Mouse (Mus musculus) spleen, postnatal 14 days (tissue): ENCODE measurements around the gene Gbp9.
"Not testable (repeated sequence)": the region's sequence is repeated elsewhere in the genome, so short reads cannot be mapped to it uniquely, and the experiment has no call there.

Experiments used
- DNase-seq, 2 experiments: peaks; one replicate each; pipeline ENCODE4 v3.0.0; 2021 to 2022; ENCODE audit warnings: low spot score in 2 of 2

Gene Gbp9

GRCm38 (mm10) chr5:105139409-105140088 is at the start of gene Gbp9, which contains the start of the genes Gbp8 and Gbp4:
Gbp9 (minus strand) TSS chr5:105139539.
Gbp8 (minus strand) TSS chr5:105139540.
Gbp4 (minus strand) TSS chr5:105139586.
- DNase-seq: peak in 1 of 2 experiments; percentile 14

GRCm38 (mm10) chr5:105181446-105181845 is 42.1 kb upstream of the Gbp9 start:
- no peak for DNase-seq

GRCm38 (mm10) chr5:105156582-105156981 is 17.2 kb upstream of the Gbp9 start:
- DNase-seq: no peak

GRCm38 (mm10) chr5:105154049-105154448 is 14.7 kb upstream of the Gbp9 start:
- no peak for DNase-seq

GRCm38 (mm10) chr5:105148062-105148461 is 8.7 kb upstream of the Gbp9 start:
- not testable (repeated sequence) for DNase-seq

GRCm38 (mm10) chr5:105146447-105146846 is 7.1 kb upstream of the Gbp9 start:
- no peak for DNase-seq

GRCm38 (mm10) chr5:105145731-105146130 is 6.4 kb upstream of the Gbp9 start:
- not testable (repeated sequence) for DNase-seq

- DNase-seq: not testable (repeated sequence)
These were observed 911 bp upstream of the Gbp9 start for GRCm38 (mm10) chr5:105140089-105140810.

GRCm38 (mm10) chr5:105138906-105139305 is 433 bp downstream of the Gbp9 start:
- no peak for DNase-seq

GRCm38 (mm10) chr5:105136706-105137304 is 2.5 kb downstream of the Gbp9 start:
- not testable (repeated sequence) for DNase-seq

GRCm38 (mm10) chr5:105121731-105122130 is 17.6 kb downstream of the Gbp9 start:
- not testable (repeated sequence) for DNase-seq

- DNase-seq: no peak
These were observed 23.6 kb downstream of the Gbp9 start for GRCm38 (mm10) chr5:105115740-105116139.

- DNase-seq: peak in 1 of 2 experiments; percentile 9
These were observed 24.6 kb downstream of the Gbp9 start for GRCm38 (mm10) chr5:105114696-105115095.

GRCm38 (mm10) chr5:105113656-105114055 is 25.7 kb downstream of the Gbp9 start:
- DNase-seq: no peak

GRCm38 (mm10) chr5:105110271-105110852 is 29.0 kb downstream of the Gbp9 start:
- DNase-seq: peak; percentile 29 to 59

- DNase-seq: not testable (repeated sequence)
These were observed 29.6 kb downstream of the Gbp9 start for GRCm38 (mm10) chr5:105109775-105110174.

- DNase-seq: not testable (repeated sequence)
These were observed 33.6 kb downstream of the Gbp9 start for GRCm38 (mm10) chr5:105105689-105106088.

- no peak for DNase-seq
These were observed 57.4 kb downstream of the Gbp9 start for GRCm38 (mm10) chr5:105081900-105082299.

GRCm38 (mm10) chr5:105068356-105068755 is 71.0 kb downstream of the Gbp9 start:
- not testable (repeated sequence) for DNase-seq

- not testable (repeated sequence) for DNase-seq
These were observed 74.9 kb downstream of the Gbp9 start for GRCm38 (mm10) chr5:105064443-105064842.

GRCm38 (mm10) chr5:105063321-105063720 is 76.0 kb downstream of the Gbp9 start:
- DNase-seq: no peak

- not testable (repeated sequence) for DNase-seq
These were observed 76.9 kb downstream of the Gbp9 start for GRCm38 (mm10) chr5:105062403-105062802.
